Mouse (Mus musculus): Measurements from ENCODE around the gene Gm26741.
A peak's percentile ranks its signal among the peaks of the same experiment; 100 is the strongest.

GRCm38 (mm10) chr10:52381845-52382591 is 23.5 kb downstream of the Gm26741 start, which contains the start of gene Gopc:
- TF ChIP-seq POLR2A (IDR thresholded peaks at IDR 0.05; ENCODE audit: borderline replicate concordance, extremely low read depth, insufficient read depth, insufficient read length, poor library complexity, severe bottlenecking) (peak; percentile 72; the same call in 1 of the 2 replicates), CTCF (IDR thresholded peaks at IDR 0.05; ENCODE audit: borderline replicate concordance, extremely low read depth, insufficient read depth, insufficient read length) (no peak)
